Mouse (Mus musculus): Measurements from ENCODE around the gene Eri3.

The Eri3 gene

GRCm38 (mm10) chr4:117657646-117658045, 107.5 kb downstream of the Eri3 start:
- in situ Hi-C loops (cut with MboI, MseI) = no loop called here

GRCm38 (mm10) chr4:117658582-117659444, 108.6 kb downstream of the Eri3 start:
- in situ Hi-C loops (cut with MboI, MseI) = no loop called here

GRCm38 (mm10) chr4:117660001-117660400, 109.8 kb downstream of the Eri3 start:
- in situ Hi-C loops (cut with MboI, MseI) = no loop called here

GRCm38 (mm10) chr4:117664411-117665137, 114.4 kb downstream of the Eri3 start:
- in situ Hi-C loops (cut with MboI, MseI) = no loop called here

GRCm38 (mm10) chr4:117665531-117665930, 115.4 kb downstream of the Eri3 start:
- in situ Hi-C loops (cut with MboI, MseI) = no loop called here

GRCm38 (mm10) chr4:117666054-117666453, 115.9 kb downstream of the Eri3 start:
- in situ Hi-C loops (cut with MboI, MseI) = no loop called here

GRCm38 (mm10) chr4:117669874-117670273, 119.7 kb downstream of the Eri3 start:
- in situ Hi-C loops (cut with MboI, MseI) = no loop called here

GRCm38 (mm10) chr4:117672042-117672441, 121.9 kb downstream of the Eri3 start:
- in situ Hi-C loops (cut with MboI, MseI) = no loop called here

GRCm38 (mm10) chr4:117673901-117674300, 123.7 kb downstream of the Eri3 start:
- in situ Hi-C loops (cut with MboI, MseI) = no loop called here

GRCm38 (mm10) chr4:117676903-117677302, 126.7 kb downstream of the Eri3 start:
- in situ Hi-C loops (cut with MboI, MseI) = no loop called here

GRCm38 (mm10) chr4:117680963-117681362, 130.8 kb downstream of the Eri3 start:
- in situ Hi-C loops (cut with MboI, MseI) = no loop called here

- in situ Hi-C loops (cut with MboI, MseI) = no loop called here
These were observed 131.8 kb downstream of the Eri3 start, which contains the start of gene Dmap1 for GRCm38 (mm10) chr4:117681931-117682461. Dmap1 (minus strand) TSS chr4:117682273.

- in situ Hi-C loops (cut with MboI, MseI) = no loop called here
These were observed 132.3 kb downstream of the Eri3 start for GRCm38 (mm10) chr4:117682463-117682862.

GRCm38 (mm10) chr4:117683048-117683768, 133.0 kb downstream of the Eri3 start:
- in situ Hi-C loops (cut with MboI, MseI) = no loop called here

GRCm38 (mm10) chr4:117686354-117686753, 136.2 kb downstream of the Eri3 start:
- in situ Hi-C loops (cut with MboI, MseI) = no loop called here

GRCm38 (mm10) chr4:117705361-117705760, 155.2 kb downstream of the Eri3 start:
- in situ Hi-C loops (cut with MboI, MseI) = no loop called here

GRCm38 (mm10) chr4:117708780-117709550, 158.8 kb downstream of the Eri3 start:
- in situ Hi-C loops (cut with MboI, MseI) = no loop called here

- in situ Hi-C loops (cut with MboI, MseI) = loop anchor here (5.0 kb wide), 2 partner anchors 60 to 150 kb away; no protein-coding TSS in a partner anchor
These were observed 162.1 kb downstream of the Eri3 start for GRCm38 (mm10) chr4:117712314-117712713.

GRCm38 (mm10) chr4:117713303-117714098, 163.3 kb downstream of the Eri3 start:
- in situ Hi-C loops (cut with MboI, MseI) = loop anchor here (5.0 kb wide), 2 partner anchors 59 to 149 kb away; no protein-coding TSS in a partner anchor
